Mouse (Mus musculus): ENCODE results near the gene Mcm6. TPM values are rescaled to one million over a fixed set of nuclear protein-coding genes. Genes with fewer than 3 reads are reported as not detected.

Gene Mcm6
- 4.5 and 5.1 TPM in 2 replicates for polyA plus RNA-seq (2012; rRNA removed)

GRCm38 (mm10) chr1:128359554-128360376, at the start of gene Mcm6:
Gene Mcm6, minus strand, starts transcription at chr1:128359664.
- DNase-seq, result peak; percentile 89 to 90
- H3K27me3 ChIP-seq (ENCODE audit: control insufficient read depth, insufficient read depth, low read length), result no peaks in the 10 kb centered on the region
- no peak within 1 kb of the TSS for H3K27ac ChIP-seq (ENCODE audit: insufficient read depth, low read length)
- TF ChIP-seq CTCF (IDR thresholded peaks at IDR 0.05; ENCODE audit: borderline replicate concordance, insufficient read depth, low read depth, low read length), result no peak
- TF ChIP-seq POLR2A (IDR thresholded peaks at IDR 0.05; ENCODE audit: borderline replicate concordance, insufficient read depth, low read length), result no peak
- peak within 1 kb of the TSS; percentile 60 for H3K4me3 ChIP-seq (replicated peaks; ENCODE audit: insufficient read depth, low read depth, low read length)
- no peaks in the 10 kb centered on the region; the same call in 1 of the 2 replicates for H3K4me1 ChIP-seq (ENCODE audit: control insufficient read depth, insufficient read depth, low read length)
- 2% methylated on average over 38 of the region's 38 CpGs for WGBS

GRCm38 (mm10) chr1:128406846-128407245, 47.4 kb upstream of the Mcm6 start:
- H3K4me1 ChIP-seq (ENCODE audit: control insufficient read depth, insufficient read depth, low read length), result no peaks in the 10 kb centered on the region
- no peak overlapping the region for H3K27ac ChIP-seq (ENCODE audit: insufficient read depth, low read length)
- no peak overlapping the region for H3K4me3 ChIP-seq (replicated peaks; ENCODE audit: insufficient read depth, low read depth, low read length)
- WGBS, result 62% methylated on average over 1 of the region's 1 CpGs
- no peak for DNase-seq
- TF ChIP-seq POLR2A (IDR thresholded peaks at IDR 0.05; ENCODE audit: borderline replicate concordance, insufficient read depth, low read length) (no peak), CTCF (IDR thresholded peaks at IDR 0.05; ENCODE audit: borderline replicate concordance, insufficient read depth, low read depth, low read length) (no peak)
- no peaks in the 10 kb centered on the region for H3K27me3 ChIP-seq (ENCODE audit: control insufficient read depth, insufficient read depth, low read length)

GRCm38 (mm10) chr1:128405675-128406074, 46.2 kb upstream of the Mcm6 start:
- no peak for DNase-seq
- H3K4me3 ChIP-seq (replicated peaks; ENCODE audit: insufficient read depth, low read depth, low read length), result no peak overlapping the region
- WGBS, result 87% methylated on average over 1 of the region's 1 CpGs
- H3K4me1 ChIP-seq (ENCODE audit: control insufficient read depth, insufficient read depth, low read length), result no peaks in the 10 kb centered on the region
- H3K27ac ChIP-seq (ENCODE audit: insufficient read depth, low read length), result no peak overlapping the region
- TF ChIP-seq CTCF (IDR thresholded peaks at IDR 0.05; ENCODE audit: borderline replicate concordance, insufficient read depth, low read depth, low read length), result no peak
- no peaks in the 10 kb centered on the region for H3K27me3 ChIP-seq (ENCODE audit: control insufficient read depth, insufficient read depth, low read length)

- no peak for TF ChIP-seq CTCF (IDR thresholded peaks at IDR 0.05; ENCODE audit: borderline replicate concordance, insufficient read depth, low read depth, low read length)
- no peak for TF ChIP-seq POLR2A (IDR thresholded peaks at IDR 0.05; ENCODE audit: borderline replicate concordance, insufficient read depth, low read length)
- DNase-seq, result peak in 1 of 2 experiments; percentile 38
- no peaks in the 10 kb centered on the region for H3K27me3 ChIP-seq (ENCODE audit: control insufficient read depth, insufficient read depth, low read length)
- H3K4me3 ChIP-seq (replicated peaks; ENCODE audit: insufficient read depth, low read depth, low read length), result no peak overlapping the region
- H3K27ac ChIP-seq (ENCODE audit: insufficient read depth, low read length), result no peak overlapping the region
- WGBS, result 6% methylated on average over 2 of the region's 2 CpGs
- H3K4me1 ChIP-seq (ENCODE audit: control insufficient read depth, insufficient read depth, low read length), result no peaks in the 10 kb centered on the region
Observed at GRCm38 (mm10) chr1:128405041-128405481, 45.6 kb upstream of the Mcm6 start.

- no peak for DNase-seq
- Histone ChIP-seq H3K4me3 (replicated peaks; ENCODE audit: insufficient read depth, low read depth, low read length) (no peak overlapping the region), H3K27me3 (ENCODE audit: control insufficient read depth, insufficient read depth, low read length) (no peaks in the 10 kb centered on the region), H3K27ac (ENCODE audit: insufficient read depth, low read length) (no peak overlapping the region), H3K4me1 (ENCODE audit: control insufficient read depth, insufficient read depth, low read length) (no peaks in the 10 kb centered on the region)
- WGBS, result 61% methylated on average over 2 of the region's 2 CpGs
- TF ChIP-seq CTCF (IDR thresholded peaks at IDR 0.05; ENCODE audit: borderline replicate concordance, insufficient read depth, low read depth, low read length) (no peak), POLR2A (IDR thresholded peaks at IDR 0.05; ENCODE audit: borderline replicate concordance, insufficient read depth, low read length) (no peak)
Observed at GRCm38 (mm10) chr1:128400926-128401325, 41.5 kb upstream of the Mcm6 start.

- no peaks in the 10 kb centered on the region for H3K27me3 ChIP-seq (ENCODE audit: control insufficient read depth, insufficient read depth, low read length)
- no peak overlapping the region for H3K27ac ChIP-seq (ENCODE audit: insufficient read depth, low read length)
- H3K4me3 ChIP-seq (replicated peaks; ENCODE audit: insufficient read depth, low read depth, low read length), result no peak overlapping the region
- TF ChIP-seq POLR2A (IDR thresholded peaks at IDR 0.05; ENCODE audit: borderline replicate concordance, insufficient read depth, low read length) (no peak), CTCF (IDR thresholded peaks at IDR 0.05; ENCODE audit: borderline replicate concordance, insufficient read depth, low read depth, low read length) (no peak)
- DNase-seq, result no peak
- WGBS, result 52% methylated on average over 5 of the region's 5 CpGs
- no peaks in the 10 kb centered on the region for H3K4me1 ChIP-seq (ENCODE audit: control insufficient read depth, insufficient read depth, low read length)
Observed at GRCm38 (mm10) chr1:128399941-128400915, 40.8 kb upstream of the Mcm6 start.

- no peak for TF ChIP-seq CTCF (IDR thresholded peaks at IDR 0.05; ENCODE audit: borderline replicate concordance, insufficient read depth, low read depth, low read length)
- no peak for TF ChIP-seq POLR2A (IDR thresholded peaks at IDR 0.05; ENCODE audit: borderline replicate concordance, insufficient read depth, low read length)
- H3K27ac ChIP-seq (ENCODE audit: insufficient read depth, low read length), result no peak overlapping the region
- WGBS, result 92% methylated on average over 5 of the region's 5 CpGs
- DNase-seq, result no peak
- no peaks in the 10 kb centered on the region for H3K27me3 ChIP-seq (ENCODE audit: control insufficient read depth, insufficient read depth, low read length)
- H3K4me1 ChIP-seq (ENCODE audit: control insufficient read depth, insufficient read depth, low read length), result no peaks in the 10 kb centered on the region
- no peak overlapping the region for H3K4me3 ChIP-seq (replicated peaks; ENCODE audit: insufficient read depth, low read depth, low read length)
Observed at GRCm38 (mm10) chr1:128398738-128399445, 39.4 kb upstream of the Mcm6 start.
